Mouse (Mus musculus) adrenal gland, postnatal 25 days (tissue): Measurements from ENCODE around the gene Nectin4. TPM values are rescaled to one million over a fixed set of nuclear protein-coding genes. Genes with fewer than 3 reads are reported as not detected.
A peak's percentile ranks its signal among the peaks of the same experiment; 100 is the strongest.
"Not testable (repeated sequence)": the region's sequence is repeated elsewhere in the genome, so short reads cannot be mapped to it uniquely, and the experiment has no call there.

Experiments
- DNase-seq: peaks from one replicate; pipeline ENCODE4 v3.0.0; 2021; ENCODE audit warnings: mixed read lengths
- long read RNA-seq: library from polyadenylated mRNA; stranded (forward); transcript quantifications from one replicate; pipeline ENCODE4 v2.0.0, GENCODE M21; 2021
- total RNA-seq: library from RNA; stranded (reverse); gene quantifications from 2 replicates; pipeline ENCODE4 v1.2.3, GENCODE M21; 2021

Nectin4 gene
- 0.12 TPM in 1 of 2 replicates, not detected in the other for total RNA-seq
- long read RNA-seq, result 0 reads

DNA sequence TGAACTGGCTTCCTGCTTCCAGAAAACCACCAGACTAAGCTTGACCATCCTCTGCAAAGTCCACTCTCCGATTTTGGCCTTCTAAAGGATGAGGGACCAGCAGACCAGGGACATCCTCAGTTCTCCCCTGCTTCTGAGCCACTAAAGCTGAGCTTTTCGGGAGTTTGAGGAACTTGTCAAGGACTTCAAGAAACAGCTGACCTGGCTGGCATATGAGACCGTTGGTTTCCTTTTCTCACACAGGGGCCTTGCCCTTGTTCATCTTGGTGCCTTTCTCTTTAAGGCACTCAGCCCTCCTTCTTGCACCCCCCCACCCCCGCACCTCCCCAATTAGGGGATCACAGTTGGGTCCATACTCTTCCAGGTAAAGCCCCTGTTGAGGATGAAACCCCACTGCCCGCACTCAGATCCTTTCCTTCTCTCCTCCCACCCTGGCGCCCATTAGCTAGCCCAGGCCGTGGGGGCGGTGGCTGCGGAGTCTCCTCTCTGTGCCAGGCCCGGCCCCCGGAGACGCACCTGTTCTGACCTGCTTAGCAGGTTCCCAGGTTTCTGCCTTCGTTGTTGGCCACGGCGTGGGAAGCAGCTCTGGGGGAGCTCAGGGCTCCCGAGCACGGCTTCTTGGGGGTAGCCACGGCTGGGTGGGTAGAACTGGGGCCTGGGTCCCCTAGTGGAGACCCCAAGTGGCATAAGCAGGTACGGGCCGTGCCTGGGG lies at the start of gene Nectin4:
TSS of gene Nectin4 (plus strand) at position 255 of the 712 bp plus-strand sequence.
- DNase-seq, result no peak

DNA sequence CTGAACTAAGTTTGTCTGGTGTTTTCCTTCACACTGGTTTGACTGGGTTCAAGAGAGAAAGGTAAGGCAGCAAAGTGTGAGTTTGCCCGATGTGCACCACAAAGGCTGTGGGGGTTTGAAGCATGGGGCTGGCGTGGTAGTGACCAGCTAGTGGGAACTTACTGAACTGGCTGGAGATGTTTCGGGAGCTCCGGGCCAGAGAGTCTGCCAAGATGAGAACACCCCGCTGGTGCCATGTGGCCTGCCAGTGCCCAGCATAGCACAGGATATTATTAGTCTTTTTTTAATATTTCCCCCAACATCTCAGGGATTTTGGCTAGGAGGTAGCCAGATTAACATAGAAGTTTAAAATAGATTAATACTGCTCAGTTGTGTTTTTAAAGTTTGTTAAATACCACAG lies 49.7 kb upstream of the Nectin4 start:
- DNase-seq, result no peak

DNA sequence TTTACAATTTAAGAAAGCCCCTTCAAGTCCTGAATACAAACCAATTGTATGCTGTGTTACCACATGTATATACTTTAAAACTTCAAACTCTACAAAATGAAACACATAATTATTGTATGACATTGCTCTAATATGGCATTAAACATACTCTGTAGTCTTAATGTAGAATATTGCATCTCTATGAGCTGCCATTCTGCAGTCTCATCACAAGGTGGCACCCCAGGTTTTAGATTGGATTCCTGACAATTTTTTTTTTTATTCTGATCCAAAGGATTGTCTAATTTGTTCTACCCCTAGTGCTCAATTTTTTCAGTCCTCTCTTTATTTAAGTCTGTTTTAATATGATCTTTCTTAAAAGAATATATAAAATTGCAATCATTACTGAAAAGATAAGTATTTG lies 48.5 kb upstream of the Nectin4 start:
- no peak for DNase-seq

DNA sequence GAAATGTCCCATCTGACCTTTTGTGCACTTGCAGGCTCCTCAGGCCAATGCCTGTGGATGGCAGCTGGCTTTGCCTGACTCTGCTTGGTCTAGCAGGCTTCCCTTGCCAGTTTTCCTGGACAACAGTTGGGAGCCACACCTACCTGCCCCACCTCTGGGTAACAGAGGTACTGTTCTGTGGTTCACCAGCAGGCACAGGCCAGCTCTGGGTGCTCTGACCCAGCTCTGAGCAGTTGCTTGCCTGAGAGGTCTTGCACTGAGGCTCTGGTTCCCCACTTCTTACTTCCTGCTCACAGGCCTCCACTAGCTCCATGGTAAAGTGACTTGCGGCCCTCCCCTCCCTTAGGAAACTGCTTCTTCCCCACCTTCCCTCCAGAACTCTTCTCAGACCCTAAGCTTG lies 47.9 kb upstream of the Nectin4 start:
- no peak for DNase-seq

DNA sequence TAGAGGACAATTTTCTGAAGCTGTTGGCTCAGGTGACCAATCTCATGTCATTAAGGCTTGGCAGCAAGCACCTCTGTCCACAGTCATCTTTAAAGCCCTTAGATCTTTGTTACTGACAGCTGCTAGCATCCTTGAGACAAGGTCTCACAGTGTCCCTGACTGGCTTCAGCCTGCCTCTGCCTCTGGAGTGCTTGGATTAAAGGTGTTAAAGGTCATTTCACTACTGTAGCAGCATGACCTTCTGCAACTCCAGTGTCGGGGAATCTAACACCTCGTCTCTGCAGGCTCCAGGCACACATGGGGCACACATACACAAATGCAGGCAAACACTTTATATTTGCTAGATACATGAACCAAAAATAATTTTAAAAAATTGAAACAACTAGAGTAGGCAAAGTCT lies 44.3 kb upstream of the Nectin4 start:
- no peak for DNase-seq

DNA sequence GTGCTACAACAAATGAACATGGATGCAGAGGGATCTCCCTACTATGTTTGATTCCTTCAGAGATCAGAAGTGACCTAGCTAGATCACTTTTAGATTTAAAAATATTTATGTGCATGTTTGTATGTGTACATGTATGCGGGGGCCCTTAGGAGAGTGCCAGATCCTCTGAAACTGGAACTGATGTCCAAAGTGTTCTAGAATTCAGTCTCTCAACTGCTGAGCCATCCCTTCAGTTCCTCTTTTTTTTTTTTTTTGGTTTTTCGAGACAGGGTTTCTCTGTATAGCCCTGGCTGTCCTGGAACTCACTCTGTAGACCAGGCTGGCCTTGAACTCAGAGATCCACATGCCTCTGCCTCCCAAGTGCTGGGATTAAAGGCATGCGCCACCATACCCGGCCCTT lies 43.3 kb upstream of the Nectin4 start:
- DNase-seq, result not testable (repeated sequence)

DNA sequence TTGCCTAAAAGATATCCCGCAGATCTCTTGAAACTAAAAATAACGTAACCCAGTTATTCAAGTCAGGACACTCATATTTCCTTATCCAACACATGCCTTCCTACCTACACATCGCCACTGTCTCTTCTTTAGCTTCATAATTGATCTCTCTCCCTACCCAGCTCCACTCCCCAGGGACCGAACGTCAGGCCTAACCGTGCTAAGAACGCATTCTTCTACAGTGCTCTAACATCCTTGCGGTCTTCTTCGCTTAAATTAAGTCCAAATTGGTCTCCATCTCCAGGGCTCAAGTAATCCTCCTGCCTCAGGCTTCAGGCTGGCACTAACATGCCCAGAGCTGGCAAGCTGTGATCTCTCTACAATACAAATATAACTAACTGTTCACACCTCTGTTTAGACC lies 41.7 kb upstream of the Nectin4 start:
- no peak for DNase-seq

DNA sequence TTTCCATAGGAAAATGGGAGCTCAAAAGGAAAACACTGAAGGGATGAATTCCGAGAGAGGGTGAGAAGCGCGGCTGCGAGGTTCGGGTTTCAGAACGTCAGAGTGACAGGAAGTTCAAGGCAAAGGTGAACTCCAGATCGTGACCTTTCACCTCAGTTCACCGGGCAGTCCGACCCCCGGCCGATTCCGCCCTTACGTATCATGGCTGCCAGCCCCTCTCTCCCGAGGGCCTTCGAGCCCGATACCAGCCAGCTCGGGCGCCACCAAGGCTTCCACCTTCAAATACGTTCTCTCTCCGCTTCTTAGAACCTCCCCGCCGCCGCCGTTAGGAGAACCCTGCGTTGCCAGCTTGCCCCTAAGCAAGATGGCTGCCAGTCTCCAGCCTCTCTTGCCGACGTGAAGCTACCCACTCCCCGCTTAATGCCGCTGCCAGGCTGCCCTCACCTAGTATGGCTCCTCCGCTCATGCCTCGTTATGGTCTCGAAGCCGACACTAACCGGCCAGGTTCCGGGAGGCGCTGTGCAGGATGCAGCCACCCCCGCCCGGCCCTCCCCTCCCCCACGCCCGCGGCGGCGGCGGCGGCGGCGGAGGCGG lies 41.0 kb upstream of the Nectin4 start, which contains the start of gene Dedd:
TSS of gene Dedd (plus strand) at position 307 of the 594 bp plus-strand sequence.
- DNase-seq, result peak; percentile 85

DNA sequence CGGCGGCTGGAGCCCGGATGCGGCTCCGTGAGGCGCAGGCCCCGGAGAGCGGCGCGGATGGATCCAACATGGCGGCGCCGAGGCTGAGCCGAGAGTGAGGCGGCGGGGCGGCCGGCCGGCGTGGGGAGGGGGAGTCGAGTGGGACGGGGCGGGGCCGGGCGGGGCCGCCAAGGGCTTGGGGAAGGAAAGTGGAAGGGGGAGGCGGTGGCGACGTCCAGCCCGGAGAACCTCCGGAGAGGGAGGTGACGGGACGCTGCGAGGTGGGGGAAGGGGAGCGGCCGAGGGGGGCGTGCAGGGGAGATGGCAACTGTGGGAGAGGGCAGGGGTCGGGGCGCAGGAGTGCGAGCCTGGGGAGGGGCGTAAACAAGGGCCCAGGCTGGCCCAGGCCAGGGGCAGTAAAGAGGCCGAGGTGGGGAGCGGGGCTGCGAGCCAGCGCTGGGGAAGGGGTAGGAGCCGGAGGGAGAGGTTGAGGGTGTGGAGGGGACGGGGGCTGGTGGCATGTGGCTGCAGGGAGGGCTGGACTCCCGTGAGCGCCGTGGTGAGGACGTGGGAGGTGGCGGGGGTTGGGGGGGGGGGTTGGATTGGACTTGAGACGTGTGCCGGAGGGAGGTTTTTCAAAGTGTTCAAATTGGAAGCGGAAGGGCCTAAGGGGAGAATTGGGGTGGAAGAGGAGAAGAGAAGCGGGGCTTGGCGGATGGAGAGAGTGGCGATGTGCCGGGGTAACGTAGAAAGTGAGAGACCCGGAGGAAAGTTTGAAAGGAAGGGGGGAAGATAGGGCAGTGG lies 40.3 kb upstream of the Nectin4 start:
- DNase-seq, result peak; percentile 82

DNA sequence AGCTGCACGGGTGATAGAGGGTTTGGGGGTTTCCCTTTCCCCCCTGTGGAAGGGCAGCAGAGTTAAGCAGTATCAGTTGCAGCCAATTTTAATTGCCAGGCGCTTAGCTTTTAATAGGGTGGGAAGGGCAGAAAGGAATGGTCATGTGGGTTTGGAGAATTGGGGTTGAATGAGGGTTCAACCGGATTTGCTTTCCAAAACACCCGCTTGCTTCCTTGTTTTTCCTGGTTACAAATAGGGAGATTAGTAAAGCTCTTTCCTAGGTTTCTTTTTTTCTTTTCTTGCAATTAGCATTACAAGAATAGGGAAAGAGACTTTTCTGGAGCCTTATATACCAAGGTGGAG lies 39.7 kb upstream of the Nectin4 start:
- DNase-seq, result no peak

DNA sequence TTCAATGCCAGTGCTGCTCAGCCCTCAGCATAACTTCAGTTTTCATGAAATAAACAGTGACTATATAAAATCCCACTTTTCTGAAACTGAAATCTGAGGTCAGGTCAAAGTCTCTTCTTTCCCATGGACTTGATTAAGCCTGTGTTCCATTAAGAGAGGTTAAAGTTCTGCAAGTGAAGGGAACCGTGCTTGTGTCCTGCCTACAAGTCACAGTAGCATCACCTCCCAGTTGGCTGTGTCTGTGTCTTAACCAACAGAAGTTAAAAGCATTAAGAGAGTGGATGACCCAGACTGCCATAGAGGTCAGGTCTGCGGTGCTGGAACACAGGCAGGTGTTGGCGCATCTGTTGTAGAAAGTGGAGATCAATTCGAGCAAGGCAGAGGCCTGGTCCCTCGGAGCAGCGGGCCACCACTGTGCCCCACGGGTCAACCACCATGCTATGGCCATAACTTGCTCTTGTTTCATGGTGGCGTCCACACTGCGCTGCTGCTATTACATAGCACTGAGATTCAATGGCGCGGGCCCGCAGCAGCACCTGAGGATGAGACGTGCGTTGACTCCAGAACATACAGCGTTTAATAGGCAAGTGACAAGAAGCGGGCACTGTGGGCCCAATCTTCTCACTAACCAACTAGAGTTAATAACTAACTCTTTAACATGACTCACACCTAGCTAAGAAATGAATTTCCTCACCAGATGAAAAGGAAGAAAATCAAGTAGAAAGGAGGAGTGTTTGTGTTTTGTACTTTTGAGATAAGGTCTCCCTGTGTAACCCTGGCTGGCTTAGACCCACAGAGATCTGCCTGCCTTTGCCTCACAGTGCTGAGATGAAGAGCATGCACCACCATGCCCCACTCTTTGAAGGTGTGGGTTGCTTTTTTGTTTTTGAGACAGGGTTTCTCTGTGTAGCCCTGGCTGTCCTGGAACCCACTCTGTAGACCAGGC lies 27.4 kb upstream of the Nectin4 start:
- DNase-seq, result no peak

DNA sequence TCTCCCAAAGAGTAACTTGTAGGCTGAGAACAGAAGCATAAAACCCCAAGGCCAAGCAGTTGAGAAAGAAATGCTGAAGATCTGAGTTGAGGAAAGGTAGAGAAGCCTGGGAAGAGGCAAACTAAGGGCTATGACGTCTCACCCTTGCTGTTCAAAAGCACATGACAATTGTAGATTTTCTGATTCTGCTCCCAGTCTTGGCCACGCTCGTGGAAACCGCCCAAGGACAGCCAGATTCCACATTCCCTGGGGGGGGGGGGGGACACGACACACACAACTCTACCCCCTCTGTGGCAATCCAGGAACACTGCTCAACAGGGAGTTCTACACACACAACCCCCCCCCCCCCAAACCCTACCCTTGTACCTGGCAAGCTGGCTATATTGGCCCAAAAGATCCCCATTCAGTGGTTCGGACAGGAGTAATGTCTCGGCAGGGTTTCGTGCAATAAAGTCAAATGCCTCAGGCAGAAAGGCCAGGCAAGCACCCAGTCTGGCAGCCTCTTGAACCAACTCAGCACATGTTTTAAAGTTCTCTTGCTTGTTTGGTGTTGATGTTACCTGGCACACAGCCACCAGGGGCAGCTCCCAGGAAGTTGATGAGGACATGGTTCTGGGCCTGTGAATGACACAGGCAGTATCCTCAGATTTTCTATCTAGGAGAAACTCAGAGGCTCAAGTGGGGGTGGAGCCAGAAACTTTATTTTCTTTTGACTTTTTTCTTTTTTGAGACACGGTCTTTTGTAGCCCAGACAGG lies 25.8 kb upstream of the Nectin4 start:
- peak; percentile 47 for DNase-seq

DNA sequence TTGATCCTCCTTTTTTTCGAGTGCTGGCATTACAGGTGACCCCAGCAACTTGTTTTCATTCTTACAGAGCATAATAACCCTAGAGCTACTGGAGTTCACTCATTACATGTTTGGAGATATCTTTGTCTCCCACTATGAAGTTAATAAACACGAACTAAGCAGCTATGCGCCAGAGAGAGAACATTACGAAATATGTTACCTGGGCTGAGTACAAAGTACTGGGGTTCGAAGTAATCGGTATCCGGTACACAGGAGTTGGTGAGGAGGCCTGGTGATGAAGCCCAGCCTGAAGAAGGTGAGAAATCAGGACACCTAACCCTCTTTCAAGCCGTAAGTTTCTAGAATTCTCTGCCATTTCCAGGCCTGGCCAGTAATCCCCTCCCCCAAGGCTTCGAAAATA lies 25.2 kb upstream of the Nectin4 start:
- DNase-seq, result no peak

DNA sequence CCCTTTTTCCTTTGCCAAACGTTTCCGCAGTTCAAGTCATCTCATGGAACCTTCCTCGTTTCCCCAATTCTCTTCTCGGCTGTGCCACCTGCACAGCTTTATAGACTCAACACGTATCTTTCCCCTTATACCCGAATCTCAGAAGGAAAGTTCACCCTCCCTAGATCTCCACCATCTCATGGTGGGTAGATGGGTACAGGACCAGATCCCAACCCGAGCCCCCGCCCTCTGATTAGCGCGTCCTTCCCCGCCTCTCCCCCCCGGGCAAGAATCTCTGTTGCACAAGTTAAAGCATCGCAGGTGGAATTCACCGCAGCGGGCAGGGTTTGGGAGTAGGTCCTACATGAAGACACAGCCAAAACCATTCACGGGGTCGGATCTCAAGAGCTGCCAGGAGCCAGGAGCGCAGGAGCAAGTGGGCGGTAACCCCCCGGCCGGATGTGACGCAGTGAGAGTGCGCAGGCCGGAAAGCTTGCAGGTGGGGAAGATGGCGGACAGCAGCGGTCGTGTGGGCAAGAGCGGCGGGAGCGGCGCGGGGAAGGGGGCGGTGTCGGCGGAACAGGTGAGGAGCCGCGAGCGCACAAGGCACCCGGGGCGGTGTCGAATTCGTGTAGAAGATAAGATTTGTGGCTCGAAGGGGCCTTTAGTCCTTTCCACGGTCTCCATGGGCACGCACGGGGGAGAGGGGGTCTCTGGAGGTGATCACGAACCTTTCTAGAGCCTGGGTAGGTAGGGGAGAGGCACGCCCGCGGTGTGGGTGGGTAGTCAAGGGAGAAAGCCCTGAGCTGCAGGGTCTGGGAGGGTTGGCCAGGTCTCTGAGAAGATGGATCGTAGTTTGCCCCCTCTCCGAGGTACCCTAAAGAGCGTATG lies 24.4 kb upstream of the Nectin4 start, which contains the start of the genes Nit1 and Pfdn2:
TSS of gene Nit1 (minus strand) at position 422 of the 870 bp plus-strand sequence.
TSS of gene Pfdn2 (plus strand) at position 446 of the 870 bp plus-strand sequence.
- peak; percentile 93 for DNase-seq

DNA sequence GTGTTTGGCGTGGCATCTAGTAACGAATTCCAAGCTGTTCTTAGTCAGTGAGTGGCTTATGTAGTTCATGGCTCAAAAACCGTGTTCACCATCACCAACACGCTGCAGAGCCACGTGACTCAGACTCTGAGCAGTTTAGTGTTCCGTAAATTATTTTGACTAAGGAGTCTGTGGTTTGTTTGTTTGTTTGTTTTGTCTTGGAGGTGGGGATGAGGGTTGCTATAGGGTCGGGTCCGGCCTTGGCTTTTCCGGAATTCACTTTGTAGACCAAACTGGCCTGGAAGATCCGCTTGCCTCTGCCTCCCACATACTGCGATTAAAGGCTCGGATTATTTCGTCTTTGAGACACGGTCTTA lies 23.8 kb upstream of the Nectin4 start:
- DNase-seq, result no peak

DNA sequence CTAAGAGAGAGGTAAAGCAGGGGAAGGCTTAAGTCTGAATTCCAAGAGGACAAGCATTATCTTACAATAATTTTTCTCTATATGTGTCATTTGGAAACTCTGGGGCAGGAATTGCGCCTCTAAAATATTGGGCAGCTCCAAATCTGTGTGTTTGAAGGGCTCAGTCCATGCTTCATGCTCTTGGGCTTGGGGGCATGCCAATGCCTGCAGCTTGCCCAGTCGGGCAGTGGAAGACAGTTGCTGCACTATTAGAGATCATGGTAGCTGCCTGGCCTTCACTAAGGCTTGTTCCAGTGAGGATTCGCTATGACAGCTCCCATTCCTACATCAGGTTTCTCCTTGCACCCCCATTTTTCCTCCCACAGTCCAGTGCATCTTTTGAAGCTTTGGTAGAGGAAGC lies 21.2 kb upstream of the Nectin4 start:
- peak; percentile 36 for DNase-seq

DNA sequence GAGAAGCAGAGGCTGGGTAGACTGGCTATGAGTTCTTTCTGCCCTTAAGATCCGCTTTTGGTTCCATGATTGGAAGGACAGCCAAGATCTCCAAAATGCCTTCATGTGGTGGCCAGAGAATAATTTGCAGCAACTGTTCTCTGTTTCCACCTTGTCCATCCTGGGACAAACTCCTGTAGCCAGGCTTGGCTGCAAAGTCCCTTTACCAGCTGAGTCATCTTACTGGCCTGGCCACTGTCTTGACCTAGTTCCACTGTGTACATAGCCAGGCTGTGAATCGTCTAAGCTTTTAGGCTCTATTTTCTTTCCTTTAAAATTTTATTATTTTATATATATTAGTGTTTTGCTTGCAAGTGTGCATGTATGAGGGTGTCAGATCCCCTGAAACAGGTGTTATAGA lies 20.7 kb upstream of the Nectin4 start:
- DNase-seq, result no peak

DNA sequence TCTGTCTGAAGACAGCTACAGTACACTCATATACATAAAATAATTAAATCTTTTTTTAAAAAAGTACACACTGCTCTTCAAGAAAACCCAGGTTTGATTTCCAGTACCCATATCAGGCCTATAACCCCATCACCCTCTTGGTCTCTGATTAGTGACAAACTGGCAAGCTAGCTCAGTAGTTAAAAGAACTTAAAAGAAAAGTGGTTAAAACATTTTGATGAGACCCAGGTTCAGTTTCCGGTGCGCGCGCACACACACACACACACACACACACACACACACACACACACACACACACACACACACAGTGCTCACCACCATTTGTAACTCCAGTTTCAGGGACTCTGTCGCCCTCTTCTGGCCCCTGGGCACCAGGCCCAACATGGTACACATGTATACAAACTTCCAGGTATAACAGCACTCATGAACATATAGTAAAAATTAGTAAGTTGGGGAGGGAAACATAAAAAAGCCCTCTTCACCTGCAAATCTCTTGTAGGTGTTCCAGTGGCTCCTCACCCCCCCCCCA lies 14.0 kb upstream of the Nectin4 start:
- DNase-seq, result no peak

DNA sequence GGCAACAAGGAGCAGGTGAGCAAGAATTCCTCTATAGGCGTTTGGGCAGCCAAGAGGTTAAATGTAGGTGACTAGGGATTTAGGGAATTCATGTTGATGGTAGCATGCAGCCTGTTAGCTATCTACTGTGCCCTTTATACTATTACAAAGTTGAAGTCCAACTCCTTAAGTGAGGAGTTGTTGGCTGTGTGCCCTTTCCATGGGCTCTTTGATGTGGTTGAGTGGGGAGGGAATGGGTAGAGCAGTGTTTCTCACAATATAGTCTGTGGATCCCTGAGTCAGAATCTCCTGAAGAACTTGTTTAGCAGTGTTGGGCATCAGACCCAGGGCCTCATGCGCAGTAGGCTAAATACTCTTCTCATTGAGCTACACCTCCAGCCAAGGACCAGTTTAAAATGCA lies 13.1 kb upstream of the Nectin4 start:
- no peak for DNase-seq

DNA sequence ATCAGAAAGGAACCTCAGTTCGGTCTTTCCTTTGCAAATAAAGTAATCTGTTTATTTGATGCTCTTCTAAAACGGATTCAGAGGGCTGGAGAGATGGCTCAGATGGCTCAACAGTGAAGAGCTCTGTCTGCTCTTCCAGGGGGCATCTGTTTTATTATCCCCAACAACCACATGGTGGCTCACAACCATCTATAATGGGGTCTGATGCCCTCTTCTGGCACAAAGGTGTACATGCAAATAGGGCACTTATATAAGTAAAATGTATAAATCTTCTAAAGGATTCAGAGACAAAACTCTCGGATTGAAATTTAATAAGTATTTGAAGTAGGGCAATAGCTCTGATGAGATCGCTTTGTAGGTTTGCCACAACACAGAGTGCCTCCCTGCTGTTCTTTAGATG lies 11.5 kb upstream of the Nectin4 start:
- no peak for DNase-seq
